Mouse (Mus musculus) Patski (cell line): ENCODE results near the gene 2010109A12Rik. TPM values are rescaled to one million over a fixed set of nuclear protein-coding genes. Genes with fewer than 3 reads are reported as not detected.

Experiments
- ATAC-seq: fragments of 100-300 bp; one replicate; pipeline ENCODE4 v1.8.0; 2021
- CTCF ChIA-PET: fragments of 350-600 bp; sonication (Branson Sonifier 250); formaldehyde crosslinking; loops from one replicate; lab custom pipeline; 2022; ENCODE audit warnings: inconsistent platforms; lab: Charles Lee
- POLR2A ChIA-PET: fragments of 350-600 bp; sonication (Branson Sonifier 250); formaldehyde crosslinking; loops from one replicate; lab custom pipeline; 2022; ENCODE audit warnings: antibody characterized with exemption, inconsistent platforms; lab: Charles Lee
- DNase-seq: peaks from one replicate; pipeline ENCODE4 v3.0.0-alpha.2; 2011; ENCODE audit warnings: low read depth, low spot score
- H3K27me3 ChIP-seq: fragments of 371-371 bp; one replicate; pipeline ENCODE4 v1.5.1; 2021
- CTCF ChIP-seq: fragments of 100-300 bp; IDR thresholded peaks from one replicate; pipeline ENCODE4 v1.5.1; 2021
- in situ Hi-C: fragments of 300-500 bp; cut with MboI; formaldehyde crosslinking; loops from 3 replicates; pipeline ENCODE4 v1.11.1; 2018; ENCODE audit warnings: low pct_unique_long_range_greater_than_20kb, mixed read lengths
- polyA plus RNA-seq: library from polyadenylated mRNA; unstranded; gene quantifications from one replicate; pipeline ENCODE4 v1.2.3, GENCODE M21; 2021

Gene 2010109A12Rik
- polyA plus RNA-seq, 1 experiment from 2014 or later, result 0.17 TPM

- ChIA-PET CTCF (interaction anchor here (0.8 to 1.7 kb wide), 4 partner anchors 9 to 18 kb away, joined by 3 to 4 read pairs (median 3); no protein-coding TSS in a partner anchor), POLR2A (interaction anchor here (0.7 to 1.1 kb wide), 2 partner anchors 26 to 41 kb away, joined by 3 to 4 read pairs; no protein-coding TSS in a partner anchor)
- no peaks in the 10 kb centered on the region for H3K27me3 ChIP-seq
- no peak for TF ChIP-seq CTCF
- no peak for ATAC-seq
- in situ Hi-C loops, result no loop called here
- no peak for DNase-seq
These were observed 33.5 kb downstream of the 2010109A12Rik start for GRCm38 (mm10) chr5:93239590-93240544.

GRCm38 (mm10) chr5:93245280-93245679, 39.0 kb downstream of the 2010109A12Rik start:
- ATAC-seq, result no peak
- in situ Hi-C loops, result no loop called here
- DNase-seq, result no peak
- no peak for TF ChIP-seq CTCF
- ChIA-PET POLR2A (interaction anchor here (1.1 kb wide), 1 partner anchor 13 kb away, joined by 3 read pairs; no protein-coding TSS in a partner anchor), CTCF (no interaction called here)
- no peaks in the 10 kb centered on the region for H3K27me3 ChIP-seq

- DNase-seq (no peak), ATAC-seq (no peak)
- in situ Hi-C loops, result no loop called here
- POLR2A ChIA-PET, result no interaction called here
- H3K27me3 ChIP-seq, result no peaks in the 10 kb centered on the region
- TF ChIP-seq CTCF, result no peak
- CTCF ChIA-PET, result interaction anchor here (0.7 to 2.2 kb wide), 10 partner anchors 8 to 22 kb away, joined by 3 to 8 read pairs (median 4); no protein-coding TSS in a partner anchor
These were observed 43.7 kb downstream of the 2010109A12Rik start for GRCm38 (mm10) chr5:93249940-93250578.

- TF ChIP-seq CTCF, result no peak
- DNase-seq (no peak), ATAC-seq (no peak)
- ChIA-PET POLR2A (no interaction called here), CTCF (interaction anchor here (0.7 to 2.2 kb wide), 9 partner anchors 7 to 23 kb away, joined by 3 to 8 read pairs (median 4); no protein-coding TSS in a partner anchor)
- no peaks in the 10 kb centered on the region for H3K27me3 ChIP-seq
- in situ Hi-C loops, result no loop called here
These were observed 44.9 kb downstream of the 2010109A12Rik start for GRCm38 (mm10) chr5:93251001-93251760.

- no peak for TF ChIP-seq CTCF
- in situ Hi-C loops, result no loop called here
- no peaks in the 10 kb centered on the region for H3K27me3 ChIP-seq
- ChIA-PET CTCF (interaction anchor here (1.4 kb wide), 1 partner anchor 10 kb away, joined by 7 read pairs; no protein-coding TSS in a partner anchor), POLR2A (no interaction called here)
- no peak for DNase-seq
- no peak for ATAC-seq
These were observed 49.5 kb downstream of the 2010109A12Rik start for GRCm38 (mm10) chr5:93255759-93256265.

GRCm38 (mm10) chr5:93256820-93257405, 50.6 kb downstream of the 2010109A12Rik start:
- CTCF ChIA-PET, result interaction anchor here (1.4 kb wide), 1 partner anchor 9 kb away, joined by 7 read pairs; no protein-coding TSS in a partner anchor
- DNase-seq (no peak), ATAC-seq (no peak)
- no peak for TF ChIP-seq CTCF
- H3K27me3 ChIP-seq, result no peaks in the 10 kb centered on the region
- in situ Hi-C loops, result no loop called here
- POLR2A ChIA-PET, result interaction anchor here (0.7 kb wide), 1 partner anchor 53 kb away, joined by 3 read pairs; no protein-coding TSS in a partner anchor

- CTCF ChIA-PET, result no interaction called here
- in situ Hi-C loops, result no loop called here
- DNase-seq, result no peak
- no peak for TF ChIP-seq CTCF
- no peak for ATAC-seq
- POLR2A ChIA-PET, result no interaction called here
- no peaks in the 10 kb centered on the region for H3K27me3 ChIP-seq
These were observed 53.0 kb downstream of the 2010109A12Rik start for GRCm38 (mm10) chr5:93259349-93259748.

- DNase-seq (peak; percentile 2), ATAC-seq (no peak)
- in situ Hi-C loops, result loop anchor here (10.0 kb wide), 2 partner anchors 276 to 576 kb away; partner anchors contain the start of gene Shroom3
- H3K27me3 ChIP-seq, result no peaks in the 10 kb centered on the region
- ChIA-PET POLR2A (no interaction called here), CTCF (interaction anchor here (1.1 to 1.2 kb wide), 3 partner anchors 12 to 34 kb away, joined by 3 to 5 read pairs (median 4); no protein-coding TSS in a partner anchor)
- no peak for TF ChIP-seq CTCF
These were observed 54.7 kb downstream of the 2010109A12Rik start for GRCm38 (mm10) chr5:93260983-93261382.

- in situ Hi-C loops, result loop anchor here (10.0 kb wide), 2 partner anchors 278 to 578 kb away; partner anchors contain the start of gene Shroom3
- ChIA-PET POLR2A (interaction anchor here (0.5 kb wide), 1 partner anchor 436 kb away, joined by 3 read pairs; no protein-coding TSS in a partner anchor), CTCF (interaction anchor here (1.0 to 1.7 kb wide), 5 partner anchors 12 to 51 kb away, joined by 3 to 7 read pairs (median 4); no protein-coding TSS in a partner anchor)
- DNase-seq, result peak; percentile 17
- no peaks in the 10 kb centered on the region for H3K27me3 ChIP-seq
- TF ChIP-seq CTCF, result no peak
- no peak for ATAC-seq
These were observed 56.4 kb downstream of the 2010109A12Rik start for GRCm38 (mm10) chr5:93262751-93263150.

Other genes starting within 250 kb of the 2010109A12Rik start
- 0.18 TPM for gene Sowahb, start 161.5 kb upstream of the 2010109A12Rik start, polyA plus RNA-seq
- 335 TPM for gene Sept11, start 113.1 kb upstream of the 2010109A12Rik start, polyA plus RNA-seq
- gene Ccni, start within 50 bp of the 2010109A12Rik start, polyA plus RNA-seq, result 239 TPM
- 53.8 TPM for gene Ccng2, start 60.7 kb downstream of the 2010109A12Rik start, polyA plus RNA-seq